Mouse (Mus musculus): ENCODE measurements around the gene Igtp. TPM values are rescaled to one million over a fixed set of nuclear protein-coding genes. Genes with fewer than 3 reads are reported as not detected.

Igtp gene
- 7.0 and 18.1 TPM in 2 replicates for polyA plus RNA-seq (2012; rRNA removed; ENCODE audit: low replicate concordance)

DNA sequence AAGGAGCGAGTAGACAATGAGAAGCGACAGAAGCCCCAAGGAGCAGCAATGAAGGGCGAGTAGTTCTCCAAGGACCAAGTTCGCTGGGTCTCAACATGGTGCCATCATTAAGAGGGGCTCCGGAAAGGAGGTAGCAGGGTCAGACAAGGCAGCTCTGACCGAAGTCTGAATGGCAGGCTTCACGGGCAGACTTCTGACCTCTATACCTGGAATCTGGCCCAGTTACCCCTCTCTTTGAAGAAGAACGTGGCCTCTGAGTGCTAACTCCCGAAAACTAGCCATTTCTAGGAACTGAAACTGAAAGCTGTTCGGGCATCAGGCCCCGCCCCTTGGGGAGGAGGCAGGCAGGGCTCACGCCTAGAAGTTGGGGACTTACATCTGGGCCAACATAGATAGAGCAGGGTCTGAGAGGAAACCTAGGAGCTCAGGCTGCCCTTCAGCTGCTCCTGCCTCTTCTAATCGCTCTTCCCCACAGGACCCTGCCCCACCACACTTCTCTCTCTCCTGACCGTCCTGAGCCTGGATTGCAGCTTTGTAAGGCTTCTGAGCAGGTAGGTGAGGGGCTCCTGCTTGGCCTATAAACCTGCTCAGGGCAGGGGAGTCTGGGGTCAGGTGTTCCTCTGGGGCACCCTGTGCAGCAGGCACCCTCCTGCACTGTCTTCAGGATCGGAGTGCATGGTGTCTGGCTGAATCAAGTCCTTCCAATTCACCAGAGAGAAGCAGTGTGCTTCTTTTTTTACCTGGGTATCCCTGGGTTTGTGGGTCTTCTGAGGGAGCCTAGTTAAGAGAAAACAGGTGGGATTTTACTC is at the start of gene Igtp, which contains the start of gene Irgm2:
Gene Igtp, plus strand, starts transcription at position 328 of the 809 bp plus-strand sequence.
Gene Irgm2, plus strand, starts transcription at position 390 of the 809 bp plus-strand sequence.

DNA sequence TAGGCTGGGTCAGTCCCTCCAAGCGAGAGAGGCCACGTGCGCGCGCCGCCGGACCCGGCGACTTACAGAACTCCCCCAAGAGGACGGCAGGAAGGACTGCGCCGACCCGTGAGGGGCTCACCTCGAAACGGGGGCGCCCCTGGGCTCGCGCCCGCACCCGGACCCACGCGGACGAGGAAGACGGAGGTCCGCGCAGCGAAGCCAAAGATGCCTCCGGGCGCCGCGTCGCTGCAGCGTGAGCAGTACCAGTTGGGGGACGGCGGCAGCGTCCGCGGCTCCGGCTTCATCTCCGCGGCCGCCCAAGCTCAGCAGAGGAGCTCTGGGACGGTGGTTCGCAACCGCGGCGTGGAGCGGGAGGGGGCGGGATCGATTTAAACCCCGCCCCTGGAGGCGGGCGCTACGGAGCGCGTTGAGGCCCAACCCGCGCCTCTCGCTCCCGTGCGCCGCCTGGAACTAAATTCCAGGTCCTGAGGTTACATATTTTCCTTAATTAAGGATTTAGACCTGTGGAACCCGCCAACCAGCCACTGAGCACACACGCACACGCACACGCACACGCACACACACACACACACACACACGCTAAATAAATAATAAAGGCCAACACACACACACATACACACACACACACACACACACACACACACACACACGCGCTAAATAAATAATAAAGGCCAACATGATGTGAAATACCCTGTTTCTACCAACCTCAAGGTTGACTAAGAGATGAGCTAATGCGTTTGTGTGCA is 31.0 kb upstream of the Igtp start, which contains the start of gene Gemin5:
Gene Gemin5, minus strand, starts transcription at position 373 of the 749 bp plus-strand sequence.

DNA sequence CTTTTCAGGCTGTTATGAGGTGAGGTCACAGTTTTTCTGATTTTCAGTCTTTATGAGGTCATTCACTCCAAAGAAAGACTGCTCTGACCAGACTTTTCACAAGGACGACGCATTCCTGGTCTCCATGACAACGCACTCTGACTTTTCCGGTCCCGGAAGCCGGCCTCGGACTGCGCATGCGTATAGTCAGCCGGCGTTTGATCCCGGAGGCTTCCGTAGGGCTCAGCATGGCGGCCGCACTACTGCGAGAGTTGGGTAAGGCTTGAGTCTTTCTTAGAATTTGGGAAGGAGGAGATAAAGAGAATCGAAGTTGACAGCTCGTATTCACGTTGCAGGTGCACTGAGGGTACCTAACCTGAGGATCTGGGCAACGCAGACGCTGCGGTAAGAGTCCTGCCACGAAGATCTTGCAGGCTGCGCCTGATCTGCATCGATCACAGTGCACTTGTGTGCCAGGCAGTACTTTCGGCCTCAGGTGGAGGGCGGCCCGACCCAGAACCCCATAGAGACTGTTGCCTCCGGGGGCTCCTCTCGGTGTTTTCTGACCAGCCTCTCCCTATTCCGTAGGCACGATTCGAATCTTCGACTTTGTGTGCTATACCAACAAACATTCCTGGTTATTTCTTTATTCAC is 27.8 kb upstream of the Igtp start, which contains the start of gene Mrpl22:
Gene Mrpl22, plus strand, starts transcription at position 203 of the 633 bp plus-strand sequence.

Other genes starting within 250 kb of the Igtp start
- 20.1 and 24.5 TPM in 2 replicates for gene Larp1, start 190.5 kb upstream of the Igtp start, polyA plus RNA-seq (2012; rRNA removed; ENCODE audit: low replicate concordance)
- 0.41 TPM in 1 of 2 replicates, not detected in the other for gene Gm12248, start 106.4 kb upstream of the Igtp start, polyA plus RNA-seq (2012; rRNA removed; ENCODE audit: low replicate concordance)
- 16.8 and 20.5 TPM in 2 replicates for gene Cnot8, start 95.4 kb upstream of the Igtp start, polyA plus RNA-seq (2012; rRNA removed; ENCODE audit: low replicate concordance)
- gene Gemin5, start 31.0 kb upstream of the Igtp start, polyA plus RNA-seq (2012; rRNA removed; ENCODE audit: low replicate concordance), result 2.5 and 3.2 TPM in 2 replicates
- 14.3 and 34.9 TPM in 2 replicates for gene Mrpl22, start 27.9 kb upstream of the Igtp start, polyA plus RNA-seq (2012; rRNA removed; ENCODE audit: low replicate concordance)
- 4.8 and 9.8 TPM in 2 replicates for gene Irgm2, start 62 bp downstream of the Igtp start, polyA plus RNA-seq (2012; rRNA removed; ENCODE audit: low replicate concordance)
- gene 4930438A08Rik, start 75.2 kb downstream of the Igtp start, polyA plus RNA-seq (2012; rRNA removed; ENCODE audit: low replicate concordance), result 0.23 and 0.36 TPM in 2 replicates
- 16.8 and 30.1 TPM in 2 replicates for gene Zfp692, start 107.5 kb downstream of the Igtp start, polyA plus RNA-seq (2012; rRNA removed; ENCODE audit: low replicate concordance)
- gene Zfp672, start 130.8 kb downstream of the Igtp start, polyA plus RNA-seq (2012; rRNA removed; ENCODE audit: low replicate concordance), result 15.2 and 25.8 TPM in 2 replicates
- 24.8 and 27.7 TPM in 2 replicates for gene Sh3bp5l, start 131.2 kb downstream of the Igtp start, polyA plus RNA-seq (2012; rRNA removed; ENCODE audit: low replicate concordance)
- 2,190 and 2,729 TPM in 2 replicates for gene Lypd8, start 179.5 kb downstream of the Igtp start, polyA plus RNA-seq (2012; rRNA removed; ENCODE audit: low replicate concordance)
- gene 1810065E05Rik, start 221.6 kb downstream of the Igtp start, polyA plus RNA-seq (2012; rRNA removed; ENCODE audit: low replicate concordance), result 0.90 TPM in 1 of 2 replicates, not detected in the other
- gene Gm12253, start 233.0 kb downstream of the Igtp start, polyA plus RNA-seq (2012; rRNA removed; ENCODE audit: low replicate concordance), result not detected in 2 replicates